Mouse (Mus musculus): ENCODE results near the gene Synj2. TPM values are rescaled to one million over a fixed set of nuclear protein-coding genes. Genes with fewer than 3 reads are reported as not detected.
"Not testable (repeated sequence)": the region's sequence is repeated elsewhere in the genome, so short reads cannot be mapped to it uniquely, and the experiment has no call there.

Gene Synj2
- polyA plus RNA-seq, 1 experiment from 2014 or later: 3.8 TPM

GRCm38 (mm10) chr17:6007101-6007780 is 66.2 kb downstream of the Synj2 start:
- H3K27me3 ChIP-seq: no peaks in the 10 kb centered on the region
- no peaks in the 10 kb centered on the region for H3K9me3 ChIP-seq (replicated peaks)
- 86% methylated on average over 5 of the region's 5 CpGs for WGBS
- peaks cover 14% of the 10 kb centered on the region for H3K36me3 ChIP-seq
- no peak overlapping the region for H3K27ac ChIP-seq
- H3K4me2 ChIP-seq: no peak overlapping the region
- H3K9ac ChIP-seq: no peak overlapping the region
- no peak for ATAC-seq (replicated peaks; ENCODE audit: low FRiP score)
- no peak overlapping the region for H3K4me3 ChIP-seq (replicated peaks)
- H3K4me1 ChIP-seq: peaks cover 26% of the 10 kb centered on the region

GRCm38 (mm10) chr17:6007902-6008301 is 66.8 kb downstream of the Synj2 start:
- ATAC-seq (replicated peaks; ENCODE audit: low FRiP score): no peak
- peaks cover 26% of the 10 kb centered on the region for H3K4me1 ChIP-seq
- no peak overlapping the region for H3K27ac ChIP-seq
- WGBS: 77% methylated on average over 9 of the region's 9 CpGs
- peaks cover 13% of the 10 kb centered on the region for H3K36me3 ChIP-seq
- no peak overlapping the region for H3K9ac ChIP-seq
- H3K9me3 ChIP-seq (replicated peaks): no peaks in the 10 kb centered on the region
- H3K4me2 ChIP-seq: no peak overlapping the region
- no peaks in the 10 kb centered on the region for H3K27me3 ChIP-seq
- H3K4me3 ChIP-seq (replicated peaks): no peak overlapping the region

DNA sequence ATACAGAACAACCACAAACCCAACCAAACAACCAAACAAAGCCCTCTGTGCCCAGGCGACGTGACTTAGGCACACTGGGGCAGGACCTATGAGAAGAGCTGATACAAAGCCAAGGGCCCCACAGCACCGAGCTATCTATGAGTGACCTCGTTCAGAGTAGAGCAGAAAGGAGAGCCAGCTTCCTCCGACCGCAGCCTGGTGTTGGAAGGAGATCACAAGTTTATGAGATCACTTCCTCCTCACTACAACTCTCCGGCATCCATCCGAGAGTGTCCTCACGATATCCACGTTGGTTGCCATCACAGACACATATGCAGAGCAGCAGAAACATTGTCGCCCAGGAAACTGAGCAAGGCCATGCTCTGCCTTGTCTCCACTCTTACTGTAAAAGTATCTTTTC is 67.5 kb downstream of the Synj2 start:
- 75% methylated on average over 11 of the region's 11 CpGs for WGBS
- H3K27ac ChIP-seq: no peak overlapping the region
- H3K4me2 ChIP-seq: no peak overlapping the region
- H3K36me3 ChIP-seq: peaks cover 6% of the 10 kb centered on the region; the same call in 1 of the 2 replicates
- H3K9me3 ChIP-seq (replicated peaks): no peaks in the 10 kb centered on the region
- H3K4me1 ChIP-seq: peaks cover 26% of the 10 kb centered on the region
- no peak overlapping the region for H3K9ac ChIP-seq
- H3K4me3 ChIP-seq (replicated peaks): no peak overlapping the region
- H3K27me3 ChIP-seq: no peaks in the 10 kb centered on the region
- ATAC-seq (replicated peaks; ENCODE audit: low FRiP score): no peak

- ATAC-seq (replicated peaks; ENCODE audit: low FRiP score): no peak
- Histone ChIP-seq H3K27me3 (no peaks in the 10 kb centered on the region), H3K27ac (no peak overlapping the region), H3K36me3 (0 out of 2 replicates have a peak, but pooled peaks cover 5% of the 10 kb centered on the region), H3K4me1 (peaks cover 26% of the 10 kb centered on the region), H3K4me3 (replicated peaks) (no peak overlapping the region), H3K4me2 (no peak overlapping the region), H3K9me3 (replicated peaks) (no peaks in the 10 kb centered on the region), H3K9ac (no peak overlapping the region)
- 91% methylated on average over 4 of the region's 4 CpGs for WGBS
These were observed 68.5 kb downstream of the Synj2 start for GRCm38 (mm10) chr17:6009606-6010005.

DNA sequence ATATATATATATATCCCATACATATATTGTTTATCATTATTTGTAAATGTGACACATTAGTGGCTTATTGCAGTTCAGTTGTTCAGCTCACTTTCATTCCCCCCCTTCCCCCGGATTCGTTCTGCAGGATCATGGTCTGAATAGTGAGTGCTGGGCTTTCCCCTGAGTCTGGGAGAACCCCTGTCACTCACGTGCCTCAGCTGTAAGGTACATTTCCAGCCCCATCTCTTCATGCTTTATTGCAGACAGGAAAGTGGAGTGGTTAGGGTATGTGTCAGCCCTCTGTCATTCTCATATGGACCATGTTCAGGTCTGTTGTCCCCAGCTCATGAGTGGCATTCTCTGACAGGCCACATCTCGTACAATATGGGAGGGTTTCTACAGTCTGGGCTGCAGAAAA is 72.0 kb downstream of the Synj2 start:
- no peak overlapping the region for H3K4me2 ChIP-seq
- no peak overlapping the region for H3K4me3 ChIP-seq (replicated peaks)
- no peaks in the 10 kb centered on the region for H3K9me3 ChIP-seq (replicated peaks)
- no peak overlapping the region for H3K27ac ChIP-seq
- H3K36me3 ChIP-seq: 0 out of 2 replicates have a peak, but pooled peaks cover 7% of the 10 kb centered on the region
- H3K4me1 ChIP-seq: peaks cover 7% of the 10 kb centered on the region; the same call in 1 of the 2 replicates
- no peak overlapping the region for H3K9ac ChIP-seq
- ATAC-seq (replicated peaks; ENCODE audit: low FRiP score): no peak
- WGBS: 78% methylated on average over 4 of the region's 4 CpGs
- H3K27me3 ChIP-seq: no peaks in the 10 kb centered on the region

DNA sequence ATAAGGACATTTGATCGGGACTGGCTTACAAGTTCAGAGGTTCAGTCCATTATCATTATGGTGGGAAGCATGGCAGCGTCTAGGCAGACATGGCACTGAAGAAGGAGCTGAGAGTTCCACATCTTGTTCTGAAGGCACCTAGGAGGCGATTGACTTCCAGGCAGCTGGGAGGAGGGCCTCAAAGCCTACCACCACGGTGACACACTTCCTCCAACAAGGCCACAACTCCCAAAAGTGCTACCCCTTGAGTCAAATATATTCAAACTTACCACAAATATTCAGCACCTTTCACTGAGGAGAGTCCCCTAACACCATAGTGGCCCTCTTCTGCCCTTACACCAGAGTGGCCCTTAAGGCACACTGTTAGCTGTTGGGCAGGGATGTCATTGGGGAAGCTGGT is 73.9 kb downstream of the Synj2 start:
- Histone ChIP-seq H3K4me3 (replicated peaks) (no peak overlapping the region), H3K4me1 (peaks cover 7% of the 10 kb centered on the region; the same call in 1 of the 2 replicates), H3K9ac (no peak overlapping the region), H3K4me2 (no peak overlapping the region), H3K9me3 (replicated peaks) (no peaks in the 10 kb centered on the region), H3K27ac (no peak overlapping the region), H3K36me3 (0 out of 2 replicates have a peak, but pooled peaks cover 3% of the 10 kb centered on the region), H3K27me3 (no peaks in the 10 kb centered on the region)
- ATAC-seq (replicated peaks; ENCODE audit: low FRiP score): no peak
- WGBS: 88% methylated on average over 4 of the region's 4 CpGs

- 0 out of 2 replicates have a peak, but pooled peaks cover 3% of the 10 kb centered on the region for H3K36me3 ChIP-seq
- H3K27ac ChIP-seq: peak overlapping the region; percentile 19; the same call in 1 of the 2 replicates
- no peak overlapping the region for H3K4me2 ChIP-seq
- peaks cover 11% of the 10 kb centered on the region; the same call in 1 of the 2 replicates for H3K4me1 ChIP-seq
- WGBS: 61% methylated on average over 7 of the region's 7 CpGs
- no peak overlapping the region for H3K9ac ChIP-seq
- no peak overlapping the region for H3K4me3 ChIP-seq (replicated peaks)
- peak; percentile 52; the same call in 1 of the 2 replicates for ATAC-seq (replicated peaks; ENCODE audit: low FRiP score)
- no peaks in the 10 kb centered on the region for H3K9me3 ChIP-seq (replicated peaks)
- H3K27me3 ChIP-seq: no peaks in the 10 kb centered on the region
These were observed 75.2 kb downstream of the Synj2 start for GRCm38 (mm10) chr17:6016213-6016780.

DNA sequence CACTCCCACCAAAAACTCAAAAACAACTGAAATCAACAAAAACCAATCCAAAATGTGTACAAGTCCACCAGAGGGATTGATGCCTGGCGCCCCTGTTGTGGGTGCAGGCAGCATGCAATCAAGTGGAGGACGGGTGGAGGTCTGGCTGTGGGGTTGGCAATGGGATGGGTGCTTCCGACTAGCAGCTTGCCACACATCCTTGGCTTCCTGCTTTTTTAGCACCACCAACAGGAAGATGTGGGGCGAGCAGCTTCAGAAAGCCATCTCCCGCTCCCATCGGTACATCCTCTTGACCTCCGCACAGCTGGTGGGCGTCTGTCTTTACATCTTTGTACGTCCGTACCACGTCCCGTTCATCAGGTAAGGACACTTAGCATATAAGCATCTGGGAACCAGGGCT is 76.2 kb downstream of the Synj2 start:
- Histone ChIP-seq H3K27me3 (no peaks in the 10 kb centered on the region), H3K27ac (0 out of 2 replicates have a peak overlapping the region, but pooled peaks have one; percentile 23), H3K36me3 (peaks cover 3% of the 10 kb centered on the region; the same call in 1 of the 2 replicates), H3K9ac (no peak overlapping the region), H3K4me1 (peaks cover 11% of the 10 kb centered on the region; the same call in 1 of the 2 replicates), H3K4me2 (no peak overlapping the region), H3K4me3 (replicated peaks) (no peak overlapping the region), H3K9me3 (replicated peaks) (no peaks in the 10 kb centered on the region)
- 70% methylated on average over 12 of the region's 12 CpGs for WGBS
- ATAC-seq (replicated peaks; ENCODE audit: low FRiP score): no peak

DNA sequence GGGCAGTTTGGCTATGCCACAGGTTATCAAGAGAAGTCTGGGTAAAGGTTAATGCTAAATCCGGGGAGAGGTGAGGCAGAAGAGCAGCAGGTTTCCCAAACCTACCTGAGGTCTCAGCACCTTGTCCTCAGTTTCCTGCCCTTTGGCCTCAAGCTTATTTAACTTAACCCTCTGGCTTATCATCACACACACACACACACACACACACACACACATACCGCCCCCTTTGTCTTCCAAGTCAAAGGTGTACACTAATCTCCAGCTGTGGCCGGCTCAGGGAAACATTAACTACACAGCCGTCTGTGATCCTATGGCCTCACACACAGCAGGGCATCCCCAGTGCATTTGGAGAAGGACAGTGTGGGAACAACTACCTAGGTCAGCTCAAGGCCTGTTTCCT is 77.3 kb downstream of the Synj2 start:
- H3K9me3 ChIP-seq (replicated peaks): no peaks in the 10 kb centered on the region
- no peak overlapping the region for H3K4me3 ChIP-seq (replicated peaks)
- 70% methylated on average over 4 of the region's 4 CpGs for WGBS
- ATAC-seq (replicated peaks; ENCODE audit: low FRiP score): no peak; the same call in 1 of the 2 replicates
- H3K27ac ChIP-seq: no peak overlapping the region
- H3K4me2 ChIP-seq: no peak overlapping the region
- H3K27me3 ChIP-seq: no peaks in the 10 kb centered on the region
- H3K36me3 ChIP-seq: peaks cover 3% of the 10 kb centered on the region; the same call in 1 of the 2 replicates
- H3K4me1 ChIP-seq: peaks cover 11% of the 10 kb centered on the region; the same call in 1 of the 2 replicates
- H3K9ac ChIP-seq: no peak overlapping the region

GRCm38 (mm10) chr17:6019776-6020175 is 78.7 kb downstream of the Synj2 start:
- Histone ChIP-seq H3K4me2 (no peak overlapping the region), H3K27ac (no peak overlapping the region), H3K36me3 (peaks cover 5% of the 10 kb centered on the region; the same call in 1 of the 2 replicates), H3K9ac (no peak overlapping the region), H3K9me3 (replicated peaks) (no peaks in the 10 kb centered on the region), H3K27me3 (no peaks in the 10 kb centered on the region), H3K4me3 (replicated peaks) (no peak overlapping the region), H3K4me1 (peaks cover 11% of the 10 kb centered on the region; the same call in 1 of the 2 replicates)
- 60% methylated on average over 2 of the region's 2 CpGs for WGBS
- no peak for ATAC-seq (replicated peaks; ENCODE audit: low FRiP score)

GRCm38 (mm10) chr17:6020636-6021035 is 79.6 kb downstream of the Synj2 start:
- Histone ChIP-seq H3K4me3 (replicated peaks) (no peak overlapping the region), H3K27me3 (no peaks in the 10 kb centered on the region), H3K9me3 (replicated peaks) (no peaks in the 10 kb centered on the region), H3K9ac (no peak overlapping the region), H3K27ac (no peak overlapping the region), H3K4me2 (no peak overlapping the region), H3K36me3 (peaks cover 12% of the 10 kb centered on the region; the same call in 1 of the 2 replicates), H3K4me1 (peaks cover 11% of the 10 kb centered on the region; the same call in 1 of the 2 replicates)
- no peak for ATAC-seq (replicated peaks; ENCODE audit: low FRiP score)
- WGBS: 51% methylated on average over 7 of the region's 7 CpGs

- H3K9me3 ChIP-seq (replicated peaks); H3K4me1 ChIP-seq; H3K27me3 ChIP-seq; H3K9ac ChIP-seq; H3K4me3 ChIP-seq (replicated peaks): not testable (repeated sequence)
- peak; percentile 54 for ATAC-seq (replicated peaks; ENCODE audit: low FRiP score)
- 47% methylated on average over 5 of the region's 5 CpGs for WGBS
- Histone ChIP-seq H3K27ac (0 out of 2 replicates have a peak overlapping the region, but pooled peaks have one; percentile 58), H3K4me2 (peak overlapping the region; percentile 33; the same call in 1 of the 2 replicates), H3K36me3 (peaks cover 20% of the 10 kb centered on the region)
These were observed 80.3 kb downstream of the Synj2 start for GRCm38 (mm10) chr17:6021374-6021789.
